Mouse (Mus musculus): Measurements from ENCODE around the gene Sost. TPM values are rescaled to one million over a fixed set of nuclear protein-coding genes. Genes with fewer than 3 reads are reported as not detected.

Sost gene
- total RNA-seq, 2 experiments from 2014 or later, result not detected

Other genes starting within 250 kb of the Sost start
- gene Dhx8, start 234.1 kb downstream of the Sost start, total RNA-seq (2021), result 10 to 100 TPM; 11.9 to 13.1 TPM
- gene Etv4, start 181.6 kb downstream of the Sost start, total RNA-seq (2021), result 1 to 10 TPM; 4.9 to 5.1 TPM
- 1 to 10 TPM; 3.1 to 3.5 TPM for gene Meox1, start 72.6 kb downstream of the Sost start, total RNA-seq (2021)
- not detected for gene Cfap97d1, start 17.3 kb upstream of the Sost start, total RNA-seq (2021)
- 100 to 1,000 TPM; 126 to 167 TPM for gene Dusp3, start 20.0 kb upstream of the Sost start, total RNA-seq (2021)
- 10 to 100 TPM; 26.4 to 33.6 TPM for gene Mpp3, start 61.4 kb upstream of the Sost start, total RNA-seq (2021)
- 10 to 100 TPM; 17.6 to 18.2 TPM for gene Cd300lg, start 74.5 kb upstream of the Sost start, total RNA-seq (2021)
- gene Mpp2, start 121.5 kb upstream of the Sost start, total RNA-seq (2021), result 1 to 10 TPM in 1 of 2 experiments, under 1 TPM in 1; 0.91 to 1.8 TPM
- gene Ppy, start 134.3 kb upstream of the Sost start, total RNA-seq (2021), result not detected
- not detected for gene Pyy, start 140.8 kb upstream of the Sost start, total RNA-seq (2021)
- gene Nags, start 178.5 kb upstream of the Sost start, total RNA-seq (2021), result not detected
- gene Tmem101, start 189.4 kb upstream of the Sost start, total RNA-seq (2021), result 10 to 100 TPM; 10.1 to 11.4 TPM
- 10 to 100 TPM; 86.6 to 89.2 TPM for gene Lsm12, start 218.3 kb upstream of the Sost start, total RNA-seq (2021)
- 10 to 100 TPM; 45.6 TPM for gene G6pc3, start 222.6 kb upstream of the Sost start, total RNA-seq (2021)